Mouse (Mus musculus) lung, adult 2 months (tissue): Measurements from ENCODE around the gene Ccdc51. TPM values are rescaled to one million over a fixed set of nuclear protein-coding genes. Genes with fewer than 3 reads are reported as not detected.
"Not testable (repeated sequence)": the region's sequence is repeated elsewhere in the genome, so short reads cannot be mapped to it uniquely, and the experiment has no call there.

Experiments
- DNase-seq: peaks from one replicate; pipeline ENCODE4 v3.0.0; 2022
- H3K4me1 ChIP-seq: fragments of 200-500 bp; 2 replicates; pipeline ENCODE4 v1.6.1; 2011; ENCODE audit warnings: low read length; ENCODE audit not compliant: control insufficient read depth, insufficient read depth
- H3K4me3 ChIP-seq: fragments of 200-500 bp; replicated peaks from 2 replicates; pipeline ENCODE3; 2011; ENCODE audit warnings: low read depth, mild to moderate bottlenecking, control low read depth, low read length; ENCODE audit errors: extremely low read depth
- CTCF ChIP-seq: fragments of 200-500 bp; IDR thresholded peaks from 2 replicates; pipeline ENCODE4 v1.5.1; 2011; ENCODE audit warnings: mild to moderate bottlenecking, low read length, control low read depth; ENCODE audit not compliant: insufficient read depth
- POLR2A ChIP-seq: fragments of 200-500 bp; IDR thresholded peaks from 2 replicates; pipeline ENCODE4 v1.6.1; 2011; ENCODE audit warnings: low read depth, mild to moderate bottlenecking, control low read depth, low read length, borderline replicate concordance; ENCODE audit errors: extremely low read depth
- WGBS: fragments of 180-500 bp; shearing (Covaris S2); methylation state at CpG from one replicate; pipeline ENCODE4 v1.1.7; 2018; 5-methylcytosine and 5-hydroxymethylcytosine counted together
- polyA plus RNA-seq: library from polyadenylated mRNA; depleted of rRNA; stranded (reverse); fragments of >200 nt; gene quantifications from 2 replicates; pipeline ENCODE4 v1.2.3, GENCODE M21; 2012; rRNA removed

The Ccdc51 gene
- polyA plus RNA-seq, 1 experiment: 3.7 TPM

DNA sequence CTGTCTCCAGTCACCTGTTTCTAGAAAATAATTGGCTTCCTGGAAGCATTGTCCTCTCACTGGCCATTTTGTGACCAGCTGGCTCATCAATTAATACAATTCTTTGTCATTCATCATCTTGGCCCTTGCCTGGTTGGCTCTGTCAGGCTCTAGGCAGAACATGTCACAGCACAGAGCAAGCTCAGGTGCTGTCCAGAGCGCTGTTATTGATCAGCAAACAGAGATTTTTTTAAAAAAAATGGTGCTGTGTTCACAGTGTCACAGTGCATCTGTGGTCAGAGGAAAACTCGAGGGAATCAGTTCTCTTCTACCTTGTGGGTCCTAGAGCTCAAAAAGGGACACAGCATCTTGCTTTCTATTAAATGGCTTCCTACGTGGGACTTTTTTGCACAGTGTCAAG is 43.2 kb downstream of the Ccdc51 start:
- WGBS: 67% methylated on average over 3 of the region's 3 CpGs
- H3K4me3 ChIP-seq: no peak overlapping the region
- TF ChIP-seq CTCF (no peak), POLR2A (no peak)
- H3K4me1 ChIP-seq: no peaks in the 10 kb centered on the region
- no peak for DNase-seq

DNA sequence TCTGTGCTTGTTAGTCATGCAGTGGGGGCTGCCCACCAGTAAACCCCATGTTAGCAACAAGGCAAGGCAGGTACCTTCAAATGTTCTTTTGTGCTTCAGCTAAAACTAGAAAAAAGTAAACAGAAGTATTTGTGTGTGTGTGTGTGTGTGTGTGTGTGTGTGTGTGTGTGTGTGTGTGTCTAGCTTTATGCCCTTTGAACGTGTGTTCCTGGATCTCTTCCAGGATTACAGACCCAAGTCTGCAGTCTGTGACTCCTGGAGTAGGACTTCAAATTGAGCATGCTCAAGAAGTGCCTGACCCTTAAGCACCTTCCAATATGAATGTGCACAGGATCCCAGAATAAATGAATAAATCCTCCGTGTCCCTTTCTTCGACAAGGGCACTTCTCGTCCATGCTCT is 44.8 kb downstream of the Ccdc51 start:
- DNase-seq: no peak
- WGBS: 67% methylated on average over 4 of the region's 4 CpGs
- TF ChIP-seq POLR2A (no peak), CTCF (no peak)
- no peaks in the 10 kb centered on the region for H3K4me1 ChIP-seq
- no peak overlapping the region for H3K4me3 ChIP-seq

DNA sequence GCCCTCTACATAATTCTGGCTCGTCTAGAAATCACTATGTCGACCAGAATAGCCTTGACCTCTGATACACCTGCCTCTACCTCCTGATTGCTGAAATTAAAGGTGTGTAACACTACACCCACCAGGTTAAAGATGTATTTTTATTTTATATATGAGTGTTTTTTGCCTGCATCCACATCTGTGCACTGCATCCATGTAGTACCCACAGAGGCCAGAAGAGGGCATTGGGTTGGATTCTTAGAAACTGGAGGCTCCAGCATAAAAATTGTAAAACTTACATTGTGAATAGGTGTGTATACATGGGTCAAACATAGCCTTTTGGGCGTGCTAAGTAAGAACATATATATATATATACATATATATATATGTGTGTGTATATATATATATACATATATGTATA is 45.9 kb downstream of the Ccdc51 start:
- no peak; the same call in 1 of the 2 replicates for TF ChIP-seq CTCF
- no peak for TF ChIP-seq POLR2A
- no peak overlapping the region for H3K4me3 ChIP-seq
- WGBS: 40% methylated on average over 3 of the region's 3 CpGs
- DNase-seq: no peak
- H3K4me1 ChIP-seq: no peaks in the 10 kb centered on the region

DNA sequence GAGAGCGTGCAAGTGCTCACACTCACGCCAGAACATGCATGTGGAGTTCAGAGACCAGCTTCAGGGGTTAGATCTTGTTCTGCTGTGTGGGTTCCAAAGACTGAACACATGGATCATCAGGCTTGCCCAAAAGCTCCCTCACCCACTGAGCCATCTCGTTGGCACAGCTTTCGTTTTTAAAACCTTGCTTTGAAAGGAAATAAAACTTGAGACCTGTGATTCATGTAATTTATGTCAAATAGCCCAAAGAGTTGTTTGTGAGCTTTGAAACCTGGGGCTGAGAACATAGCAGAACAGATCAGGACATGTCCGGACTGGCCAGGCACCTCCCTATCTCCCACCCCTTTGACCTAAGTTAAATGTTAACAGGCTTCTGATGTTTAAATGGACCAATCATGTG is 47.8 kb downstream of the Ccdc51 start:
- no peak for TF ChIP-seq POLR2A
- TF ChIP-seq CTCF: no peak
- no peak overlapping the region for H3K4me3 ChIP-seq
- no peak for DNase-seq
- 84% methylated on average over 5 of the region's 5 CpGs for WGBS
- no peaks in the 10 kb centered on the region for H3K4me1 ChIP-seq

DNA sequence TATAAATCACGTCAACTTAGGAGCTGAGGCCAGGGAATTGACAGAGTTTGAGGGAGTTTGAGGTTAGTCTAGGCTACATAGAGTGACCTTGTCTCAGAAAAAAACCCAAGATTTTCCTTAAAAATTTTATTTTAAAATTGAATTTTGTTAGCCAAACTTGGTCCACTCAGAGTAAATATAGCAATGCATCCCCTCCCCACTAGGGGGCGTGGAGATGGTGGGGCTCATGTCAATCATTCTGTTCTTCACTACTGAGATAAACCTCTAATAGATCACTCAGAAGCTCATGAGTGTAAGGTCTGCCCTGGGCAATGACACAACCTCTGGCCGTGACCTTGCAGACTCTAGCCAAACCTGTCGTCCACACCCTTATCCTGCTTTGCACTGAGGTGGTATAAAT is 58.1 kb downstream of the Ccdc51 start:
- WGBS: 64% methylated on average over 4 of the region's 4 CpGs
- H3K4me3 ChIP-seq, H3K4me1 ChIP-seq, DNase-seq: not testable (repeated sequence)

Other genes starting within 250 kb of the Ccdc51 start
- gene Slc26a6, start 229.2 kb upstream of the Ccdc51 start, polyA plus RNA-seq: 12.6 and 17.0 TPM in 2 replicates
- gene Tmem89, start 167.9 kb upstream of the Ccdc51 start, polyA plus RNA-seq: 0.17 and 0.26 TPM in 2 replicates
- 290 and 399 TPM in 2 replicates for gene Uqcrc1, start 145.9 kb upstream of the Ccdc51 start, polyA plus RNA-seq
- 7.1 and 12.2 TPM in 2 replicates for gene Col7a1, start 128.9 kb upstream of the Ccdc51 start, polyA plus RNA-seq
- 1.0 and 2.3 TPM in 2 replicates for gene Ucn2, start 96.5 kb upstream of the Ccdc51 start, polyA plus RNA-seq
- 49.4 and 59.8 TPM in 2 replicates for gene Pfkfb4, start 90.7 kb upstream of the Ccdc51 start, polyA plus RNA-seq
- gene Shisa5, start 43.9 kb upstream of the Ccdc51 start, polyA plus RNA-seq: 918 and 1,083 TPM in 2 replicates
- 83.7 and 86.9 TPM in 2 replicates for gene Trex1, start 22.8 kb upstream of the Ccdc51 start, polyA plus RNA-seq
- 18.8 and 21.9 TPM in 2 replicates for gene Atrip, start 8.4 kb upstream of the Ccdc51 start, polyA plus RNA-seq
- gene Tma7, start 94 bp downstream of the Ccdc51 start, polyA plus RNA-seq: 13.4 and 19.0 TPM in 2 replicates
- gene Plxnb1, start 12.9 kb downstream of the Ccdc51 start, polyA plus RNA-seq: 54.1 and 61.4 TPM in 2 replicates
- not detected in 2 replicates for gene Fbxw21, start 79.5 kb downstream of the Ccdc51 start, polyA plus RNA-seq
- gene Fbxw13, start 113.5 kb downstream of the Ccdc51 start, polyA plus RNA-seq: not detected in 2 replicates
- not detected in 2 replicates for gene Fbxw20, start 152.3 kb downstream of the Ccdc51 start, polyA plus RNA-seq
- not detected in 2 replicates for gene Fbxw14, start 205.2 kb downstream of the Ccdc51 start, polyA plus RNA-seq